Mouse (Mus musculus): ENCODE measurements around the gene F2r. TPM values are rescaled to one million over a fixed set of nuclear protein-coding genes. Genes with fewer than 3 reads are reported as not detected.

Gene F2r
- polyA plus RNA-seq, 2 experiments = 11.5 to 25.7 TPM

GRCm38 (mm10) chr13:95598232-95598920 is 19.9 kb downstream of the F2r start:
- WGBS (ENCODE audit: insufficient replicate concordance) = 80% methylated on average over 18 of the region's 18 CpGs
- no peak overlapping the region for H3K27ac ChIP-seq
- no peak overlapping the region for H3K9ac ChIP-seq (replicated peaks)
- H3K36me3 ChIP-seq (replicated peaks; ENCODE audit: control insufficient read depth, insufficient read depth, low read depth) = peaks cover 18% of the 10 kb centered on the region
- H3K27me3 ChIP-seq (ENCODE audit: control insufficient read depth, insufficient read depth, low read length) = no peaks in the 10 kb centered on the region
- H3K4me3 ChIP-seq (ENCODE audit: insufficient read depth in 1 of 2, low read depth in 2 of 2, low read length in 2 of 2) = no peak overlapping the region
- no peaks in the 10 kb centered on the region for H3K9me3 ChIP-seq (ENCODE audit: control insufficient read depth, low read length)
- no peak for DNase-seq (ENCODE audit: low read depth in 3 of 3, low spot score in 3 of 3)
- TF ChIP-seq EP300 (IDR thresholded peaks at IDR 0.05; ENCODE audit: low read depth) = no peak
- TF ChIP-seq CTCF (IDR thresholded peaks at IDR 0.05; ENCODE audit: low read depth) = no peak
- no peaks in the 10 kb centered on the region; a peak in 1 of 4 replicates for H3K4me1 ChIP-seq (replicated peaks; ENCODE audit: control insufficient read depth in 2 of 2, insufficient read depth in 2 of 2, low read length in 1 of 2)
- H3K4me2 ChIP-seq (ENCODE audit: low read depth) = no peak overlapping the region
- ATAC-seq (ENCODE audit: insufficient read depth) = no peak

GRCm38 (mm10) chr13:95597578-95597977 is 20.7 kb downstream of the F2r start:
- H3K9me3 ChIP-seq (ENCODE audit: control insufficient read depth, low read length) = no peaks in the 10 kb centered on the region
- H3K4me1 ChIP-seq (replicated peaks; ENCODE audit: control insufficient read depth in 2 of 2, insufficient read depth in 2 of 2, low read length in 1 of 2) = no peaks in the 10 kb centered on the region; a peak in 1 of 4 replicates
- peaks cover 12% of the 10 kb centered on the region for H3K36me3 ChIP-seq (replicated peaks; ENCODE audit: control insufficient read depth, insufficient read depth, low read depth)
- no peaks in the 10 kb centered on the region; the same call in 1 of the 2 replicates for H3K27me3 ChIP-seq (ENCODE audit: control insufficient read depth, insufficient read depth, low read length)
- H3K4me2 ChIP-seq (ENCODE audit: low read depth) = no peak overlapping the region
- 81% methylated on average over 10 of the region's 10 CpGs for WGBS (ENCODE audit: insufficient replicate concordance)
- ATAC-seq (ENCODE audit: insufficient read depth) (no peak), DNase-seq (ENCODE audit: low read depth in 3 of 3, low spot score in 3 of 3) (no peak)
- H3K27ac ChIP-seq = no peak overlapping the region
- no peak overlapping the region for H3K9ac ChIP-seq (replicated peaks)
- no peak for TF ChIP-seq CTCF (IDR thresholded peaks at IDR 0.05; ENCODE audit: low read depth)
- H3K4me3 ChIP-seq (ENCODE audit: insufficient read depth in 1 of 2, low read depth in 2 of 2, low read length in 2 of 2) = no peak overlapping the region

- no peak overlapping the region for H3K9ac ChIP-seq (replicated peaks)
- H3K27ac ChIP-seq = no peak overlapping the region
- WGBS (ENCODE audit: insufficient replicate concordance) = 69% methylated on average over 7 of the region's 7 CpGs
- ATAC-seq (ENCODE audit: insufficient read depth) (no peak), DNase-seq (ENCODE audit: low read depth in 3 of 3, low spot score in 3 of 3) (no peak)
- H3K4me2 ChIP-seq (ENCODE audit: low read depth) = no peak overlapping the region
- H3K4me3 ChIP-seq (ENCODE audit: insufficient read depth in 1 of 2, low read depth in 2 of 2, low read length in 2 of 2) = no peak overlapping the region
- no peak for TF ChIP-seq EP300 (IDR thresholded peaks at IDR 0.05; ENCODE audit: low read depth)
- no peak for TF ChIP-seq CTCF (IDR thresholded peaks at IDR 0.05; ENCODE audit: low read depth)
- peaks cover 6% of the 10 kb centered on the region; the same call in 1 of the 2 replicates for H3K36me3 ChIP-seq (replicated peaks; ENCODE audit: control insufficient read depth, insufficient read depth, low read depth)
- H3K9me3 ChIP-seq (ENCODE audit: control insufficient read depth, low read length) = no peaks in the 10 kb centered on the region
- H3K4me1 ChIP-seq (replicated peaks; ENCODE audit: control insufficient read depth in 2 of 2, insufficient read depth in 2 of 2, low read length in 1 of 2) = no peaks in the 10 kb centered on the region; a peak in 1 of 4 replicates
- H3K27me3 ChIP-seq (ENCODE audit: control insufficient read depth, insufficient read depth, low read length) = no peaks in the 10 kb centered on the region; the same call in 1 of the 2 replicates
Observed at GRCm38 (mm10) chr13:95596689-95597088, 21.6 kb downstream of the F2r start.

GRCm38 (mm10) chr13:95595921-95596320 is 22.4 kb downstream of the F2r start:
- no peak for DNase-seq (ENCODE audit: low read depth in 3 of 3, low spot score in 3 of 3)

GRCm38 (mm10) chr13:95595411-95595810 is 22.9 kb downstream of the F2r start:
- Histone ChIP-seq H3K9me3 (ENCODE audit: control insufficient read depth, low read length) (no peaks in the 10 kb centered on the region), H3K4me2 (ENCODE audit: low read depth) (no peak overlapping the region), H3K4me1 (replicated peaks; ENCODE audit: control insufficient read depth in 2 of 2, insufficient read depth in 2 of 2, low read length in 1 of 2) (no peaks in the 10 kb centered on the region; a peak in 1 of 4 replicates), H3K4me3 (ENCODE audit: insufficient read depth in 1 of 2, low read depth in 2 of 2, low read length in 2 of 2) (no peak overlapping the region), H3K36me3 (replicated peaks; ENCODE audit: control insufficient read depth, insufficient read depth, low read depth) (no peaks in the 10 kb centered on the region; the same call in 1 of the 2 replicates), H3K9ac (replicated peaks) (no peak overlapping the region), H3K27me3 (ENCODE audit: control insufficient read depth, insufficient read depth, low read length) (no peaks in the 10 kb centered on the region; the same call in 1 of the 2 replicates), H3K27ac (no peak overlapping the region)
- WGBS (ENCODE audit: insufficient replicate concordance) = 54% methylated on average over 7 of the region's 7 CpGs
- ATAC-seq (ENCODE audit: insufficient read depth) (no peak), DNase-seq (ENCODE audit: low read depth in 3 of 3, low spot score in 3 of 3) (no peak)
- TF ChIP-seq EP300 (IDR thresholded peaks at IDR 0.05; ENCODE audit: low read depth) = no peak

More at GRCm38 (mm10) chr13:95595921-95596320, 22.4 kb downstream of the F2r start:
- no peak overlapping the region for H3K9ac ChIP-seq (replicated peaks)
- no peak for TF ChIP-seq CTCF (IDR thresholded peaks at IDR 0.05; ENCODE audit: low read depth)
- no peak overlapping the region for H3K27ac ChIP-seq
- no peak overlapping the region for H3K4me2 ChIP-seq (ENCODE audit: low read depth)
- no peak for ATAC-seq (ENCODE audit: insufficient read depth)
- H3K4me3 ChIP-seq (ENCODE audit: insufficient read depth in 1 of 2, low read depth in 2 of 2, low read length in 2 of 2) = no peak overlapping the region
- 33% methylated on average over 5 of the region's 5 CpGs for WGBS (ENCODE audit: insufficient replicate concordance)
- H3K36me3 ChIP-seq (replicated peaks; ENCODE audit: control insufficient read depth, insufficient read depth, low read depth) = no peaks in the 10 kb centered on the region; the same call in 1 of the 2 replicates
- no peaks in the 10 kb centered on the region for H3K9me3 ChIP-seq (ENCODE audit: control insufficient read depth, low read length)
- H3K27me3 ChIP-seq (ENCODE audit: control insufficient read depth, insufficient read depth, low read length) = no peaks in the 10 kb centered on the region; the same call in 1 of the 2 replicates
- no peaks in the 10 kb centered on the region; a peak in 1 of 4 replicates for H3K4me1 ChIP-seq (replicated peaks; ENCODE audit: control insufficient read depth in 2 of 2, insufficient read depth in 2 of 2, low read length in 1 of 2)

All from liver, embryonic 14.5 days (tissue).